Mouse (Mus musculus): ENCODE results near the gene Abhd12b.
A peak's percentile ranks its signal among the peaks of the same experiment; 100 is the strongest.
"Not testable (repeated sequence)": the region's sequence is repeated elsewhere in the genome, so short reads cannot be mapped to it uniquely, and the experiment has no call there.

Abhd12b gene

DNA sequence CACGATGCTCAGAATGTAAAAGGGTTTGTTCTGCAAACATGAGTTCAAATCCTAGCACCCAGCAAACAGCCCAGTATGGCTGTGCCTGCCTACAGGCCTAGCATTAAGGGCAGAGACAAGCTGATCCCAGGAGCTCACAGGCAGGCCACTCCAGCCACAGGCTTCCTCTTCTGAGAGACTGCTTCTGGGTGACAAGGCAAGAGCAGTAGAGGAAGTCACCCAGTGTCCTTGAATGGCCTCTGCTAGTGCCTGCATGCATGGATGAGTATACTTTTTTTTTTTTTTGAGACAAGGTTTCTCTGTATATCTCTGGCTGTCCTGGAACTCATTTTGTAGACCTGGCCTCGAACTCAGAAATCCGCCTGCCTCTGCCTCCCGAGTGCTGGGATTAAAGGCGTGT lies 13.4 kb upstream of the Abhd12b start:
- no peak for DNase-seq

DNA sequence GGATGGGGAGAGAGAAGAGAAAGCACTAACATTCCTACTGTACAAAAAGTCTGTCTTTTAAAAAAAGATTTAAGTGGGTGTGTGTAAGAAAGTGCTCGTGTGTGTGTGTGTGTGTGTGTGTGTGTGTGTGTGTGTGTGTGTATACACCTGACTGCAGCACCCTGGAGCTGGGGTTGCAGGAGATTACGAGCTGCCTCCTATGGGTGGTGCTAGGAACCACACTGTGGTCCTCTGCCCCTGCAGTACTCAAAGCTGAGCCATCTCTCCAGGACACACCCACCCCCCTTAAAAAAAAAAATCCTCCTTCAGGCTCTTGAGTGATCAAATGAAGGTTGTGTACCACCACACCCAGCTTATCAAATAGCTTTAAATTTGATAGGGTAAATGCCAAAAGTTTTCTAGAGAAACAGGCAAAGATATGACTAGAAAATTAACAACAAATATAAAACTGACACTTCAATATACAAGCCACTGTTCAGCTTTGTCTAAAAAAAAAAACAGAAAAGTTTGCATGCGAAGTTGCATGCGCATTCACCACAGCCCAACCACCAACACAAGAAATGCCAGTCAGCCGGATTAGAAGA lies 12.9 kb upstream of the Abhd12b start:
- no peak for DNase-seq

DNA sequence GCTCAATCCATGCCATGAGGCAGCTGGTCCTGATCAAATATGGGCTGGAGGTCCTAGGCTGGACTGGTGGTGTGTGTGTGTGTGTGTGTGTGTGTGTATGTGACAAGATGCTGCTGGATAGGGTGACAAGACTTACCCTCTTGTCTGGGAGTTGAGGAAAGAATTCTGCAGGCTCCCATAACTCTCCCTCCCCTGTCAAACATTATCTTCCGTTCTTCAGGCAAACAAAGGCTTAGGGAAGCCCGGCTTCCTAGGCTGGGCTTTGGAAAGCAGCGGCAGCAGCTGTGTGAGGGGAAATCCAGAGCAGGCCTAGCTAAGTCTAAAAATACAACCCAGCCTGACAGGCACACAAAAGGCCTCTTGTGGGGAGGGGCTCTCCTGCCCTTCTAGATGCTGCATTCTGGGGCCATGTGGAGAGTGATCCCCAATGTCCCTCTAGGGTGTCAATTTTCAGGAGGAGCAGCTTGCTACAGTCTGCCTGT lies 9.8 kb upstream of the Abhd12b start:
- not testable (repeated sequence) for DNase-seq

DNA sequence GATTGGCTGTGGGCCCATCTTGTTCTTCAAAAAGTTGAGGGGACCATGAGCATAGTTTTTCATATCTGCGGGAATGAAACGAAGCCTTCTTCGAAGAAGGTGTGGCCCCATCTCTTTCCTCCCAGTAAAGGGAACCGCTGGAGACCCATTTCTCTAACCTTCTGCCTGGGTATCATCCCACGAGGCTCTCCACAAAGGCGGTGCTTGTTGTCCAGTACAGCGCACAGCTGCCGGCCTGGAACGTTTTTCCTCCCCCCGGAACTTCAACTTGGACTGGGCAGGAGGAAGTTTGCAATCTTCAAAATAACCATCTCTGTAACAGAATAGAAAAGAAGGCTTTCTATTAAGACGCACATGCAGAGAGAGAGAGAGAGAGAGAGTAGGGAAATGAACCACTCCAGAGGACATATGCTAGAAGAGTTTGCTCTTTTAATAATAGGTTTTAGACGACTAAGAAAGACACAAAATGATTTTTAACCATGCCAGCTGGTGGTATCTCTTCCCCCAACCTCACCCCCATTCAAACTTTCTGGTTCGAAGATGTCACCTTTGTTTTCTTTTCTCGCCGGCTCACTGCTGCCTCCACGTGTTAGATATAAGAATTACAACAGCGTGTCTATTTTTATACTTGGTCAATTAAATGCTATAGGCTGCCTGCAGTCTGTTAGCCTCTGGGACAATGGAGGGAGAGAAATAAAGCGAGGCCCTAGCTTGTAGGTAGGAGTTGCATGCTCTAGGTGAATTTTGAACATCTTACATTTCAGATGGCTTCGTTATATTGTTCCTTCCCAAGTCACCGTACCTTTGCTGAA lies 9.1 kb upstream of the Abhd12b start:
- DNase-seq = peak; percentile 50 to 63

DNA sequence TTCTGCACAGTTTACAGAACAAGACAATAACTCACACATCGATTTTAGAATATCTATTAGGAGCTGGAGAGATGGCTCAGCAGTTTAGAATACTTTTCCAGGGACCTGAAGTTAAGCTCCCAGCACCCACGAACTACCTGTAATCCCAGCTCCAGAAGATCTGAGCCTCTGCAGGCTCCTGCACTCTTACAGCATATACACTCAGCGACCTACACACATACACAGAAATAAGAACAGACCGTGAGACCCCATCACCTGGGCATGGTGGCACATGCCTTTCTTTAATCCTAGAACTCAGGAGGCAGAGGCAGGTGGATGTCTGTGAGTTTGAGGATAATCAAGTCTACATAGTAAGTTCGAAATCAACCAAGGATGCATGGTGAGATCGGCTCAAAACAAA lies 8.4 kb upstream of the Abhd12b start:
- no peak for DNase-seq

DNA sequence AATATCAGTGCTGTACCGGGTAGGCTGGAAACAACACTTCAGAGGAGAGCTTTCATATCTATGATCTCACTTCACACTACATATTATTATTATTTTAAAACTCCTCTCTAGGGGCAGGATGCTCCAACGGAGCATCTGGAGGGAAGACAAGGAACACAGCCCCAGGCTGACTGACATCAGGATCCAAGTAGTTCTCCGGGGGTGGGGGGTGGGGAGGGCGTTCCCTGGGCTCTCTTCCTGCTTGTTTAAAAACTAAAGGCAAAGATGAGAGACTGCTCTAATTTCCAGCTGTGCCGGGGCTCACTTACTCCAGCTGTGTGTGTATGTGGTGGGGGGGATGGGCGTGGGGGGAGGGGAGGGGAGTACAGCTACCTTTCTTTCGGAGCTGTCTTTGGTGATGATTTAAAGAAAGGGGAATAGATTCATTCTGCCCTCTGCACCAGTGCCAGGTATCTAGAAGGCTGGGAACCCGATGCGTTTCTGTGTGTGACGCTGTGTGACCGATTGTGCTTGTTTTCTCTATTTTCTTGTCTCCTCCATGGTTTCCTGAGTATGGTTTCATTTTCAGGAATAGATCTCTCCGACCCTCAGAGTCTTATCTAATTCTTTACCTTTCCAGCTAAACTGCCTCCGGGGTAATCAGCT lies 5.8 kb upstream of the Abhd12b start:
- no peak for DNase-seq

DNA sequence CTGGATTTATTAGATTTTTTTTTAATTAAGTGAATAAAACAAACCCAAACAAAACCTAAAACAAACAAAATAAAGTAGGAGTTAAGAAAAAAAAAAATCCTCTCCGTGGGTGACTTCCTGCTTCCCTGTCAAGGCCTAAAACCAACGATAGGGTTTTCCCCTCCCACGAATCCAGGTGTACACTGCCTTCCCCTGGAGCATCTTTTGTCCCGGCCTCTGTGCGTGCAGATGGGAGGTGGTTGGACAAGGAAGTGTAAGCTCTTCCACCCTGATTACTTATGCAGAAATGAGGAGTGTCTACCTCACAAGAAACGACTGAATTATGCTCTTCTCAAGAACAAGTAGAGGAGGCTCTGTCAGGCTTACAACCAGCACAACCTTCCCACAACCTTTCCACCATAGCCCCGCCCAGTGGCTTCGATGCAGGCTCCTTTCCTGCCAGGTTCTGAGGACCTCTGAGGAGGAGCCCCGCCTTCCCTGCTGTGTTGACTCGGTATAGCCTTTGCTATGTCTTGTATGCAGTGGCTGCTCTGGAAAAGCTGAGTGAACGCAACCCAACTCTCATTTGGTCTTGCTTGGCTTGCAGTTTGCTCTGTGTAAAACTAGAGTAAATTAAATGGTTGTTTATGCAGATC lies 5.2 kb upstream of the Abhd12b start:
- peak; percentile 62 to 73 for DNase-seq

DNA sequence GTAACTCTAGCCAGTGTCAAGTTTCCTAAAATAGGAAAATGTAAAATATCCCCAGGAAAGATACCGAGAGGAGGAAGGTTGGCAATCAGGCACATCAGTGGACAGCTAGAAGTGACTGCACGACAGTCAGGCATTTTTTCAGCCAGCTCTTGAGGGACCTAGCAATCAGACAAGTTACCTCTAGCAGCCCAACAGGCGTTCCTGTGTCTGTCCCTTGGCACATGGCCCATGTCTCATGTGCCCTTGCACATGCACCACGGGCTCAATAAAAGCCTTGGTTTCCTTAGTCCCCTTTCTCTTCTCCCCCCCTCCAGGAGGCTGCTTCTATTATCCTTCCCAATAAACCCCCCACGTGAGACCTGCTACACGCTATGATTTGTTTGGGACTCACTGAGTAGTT lies 2.3 kb downstream of the Abhd12b start:
- DNase-seq = no peak

DNA sequence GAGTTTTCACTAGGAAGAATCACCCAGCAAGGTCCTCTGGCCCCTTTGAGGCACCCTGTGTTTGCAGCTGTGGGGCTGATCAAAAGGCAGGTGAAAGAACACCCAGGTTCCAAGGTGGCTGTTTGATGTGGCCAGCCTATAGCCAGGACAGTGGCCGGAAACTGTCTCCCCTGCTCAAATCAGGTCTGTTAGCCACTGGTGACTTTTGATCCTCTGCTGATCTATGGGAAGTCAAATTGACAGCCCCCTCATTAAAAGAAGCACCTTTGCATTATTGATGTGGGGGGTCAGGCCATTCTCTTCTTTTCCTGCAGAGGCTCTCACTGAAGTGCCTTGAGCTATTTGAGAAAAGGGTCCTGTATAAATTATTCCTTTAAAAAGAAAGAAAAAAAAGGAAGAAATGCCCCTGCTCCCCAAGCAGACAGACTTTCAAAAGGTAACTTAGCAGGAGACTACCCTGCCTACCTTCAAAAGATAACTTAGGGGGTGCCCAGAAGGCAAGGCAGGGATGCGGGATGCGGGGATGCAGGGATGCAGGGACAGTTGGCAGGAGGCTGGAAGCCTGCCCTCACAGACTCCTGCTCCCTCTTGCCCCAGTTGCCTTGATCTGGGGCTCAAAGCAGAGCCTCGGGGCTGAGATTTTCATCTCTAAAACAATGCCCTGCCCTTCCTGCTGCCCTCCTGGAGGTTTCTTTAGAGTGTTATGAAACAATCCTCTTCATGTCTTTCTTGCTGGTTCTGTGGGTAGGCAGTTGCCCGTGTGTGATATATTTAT lies 3.5 kb downstream of the Abhd12b start:
- DNase-seq = no peak

DNA sequence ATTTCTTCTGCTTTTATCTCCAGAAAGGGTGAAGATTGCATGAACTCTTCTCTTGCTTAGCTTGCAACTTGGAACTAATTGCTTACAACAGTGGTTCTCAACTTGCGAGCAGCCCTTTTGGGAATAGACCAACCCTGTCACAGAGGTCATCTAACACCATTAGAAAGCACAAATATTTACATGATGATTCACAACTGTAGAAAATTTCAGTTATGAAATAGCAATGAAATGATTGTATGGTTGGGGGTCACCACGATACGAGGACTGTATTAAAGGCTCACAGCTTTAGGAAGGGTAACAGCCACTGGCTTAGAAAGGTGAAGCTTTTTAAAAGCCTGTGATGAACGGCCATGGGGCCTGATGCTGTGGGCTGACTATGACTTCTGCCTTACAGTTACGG lies 7.1 kb downstream of the Abhd12b start:
- no peak for DNase-seq

DNA sequence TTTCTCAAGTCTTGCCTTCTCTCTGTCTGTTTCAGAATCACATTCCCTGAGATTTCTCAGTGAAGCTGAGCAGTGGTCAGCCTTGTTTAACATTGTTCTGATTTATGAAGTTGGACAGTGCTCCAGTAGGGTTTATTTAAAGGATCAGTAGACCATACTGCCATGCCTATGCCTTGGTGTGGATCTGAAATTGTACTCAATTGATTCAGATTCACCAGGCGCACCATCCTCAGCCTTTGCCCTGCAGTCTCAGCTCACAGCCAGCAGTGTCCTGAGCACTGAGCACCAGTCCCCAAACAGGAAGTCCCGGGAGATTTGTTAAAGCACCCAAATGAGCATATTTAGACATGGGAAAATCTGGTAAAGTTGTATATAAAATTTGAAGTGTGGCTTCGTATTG lies 10.8 kb downstream of the Abhd12b start:
- no peak for DNase-seq

DNA sequence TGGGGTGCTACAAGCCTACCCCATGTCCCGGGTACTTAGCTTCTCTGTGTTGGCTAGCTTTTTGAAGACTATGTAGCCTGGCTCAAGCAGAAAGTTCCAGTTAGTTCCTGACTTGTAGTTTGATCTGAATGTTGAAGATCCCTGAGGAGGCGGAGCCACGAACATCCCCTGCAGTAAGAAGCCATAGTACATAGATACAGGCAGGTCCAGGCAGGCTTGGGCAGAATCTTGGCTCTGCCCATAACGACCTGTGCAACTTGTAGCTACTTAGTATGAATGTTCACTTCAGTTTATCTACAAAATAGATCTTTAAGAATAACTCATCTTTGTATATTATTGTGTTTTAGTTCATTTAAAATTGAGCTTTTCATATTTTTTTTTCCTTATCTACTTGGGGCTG lies 14.0 kb downstream of the Abhd12b start:
- DNase-seq = no peak

DNA sequence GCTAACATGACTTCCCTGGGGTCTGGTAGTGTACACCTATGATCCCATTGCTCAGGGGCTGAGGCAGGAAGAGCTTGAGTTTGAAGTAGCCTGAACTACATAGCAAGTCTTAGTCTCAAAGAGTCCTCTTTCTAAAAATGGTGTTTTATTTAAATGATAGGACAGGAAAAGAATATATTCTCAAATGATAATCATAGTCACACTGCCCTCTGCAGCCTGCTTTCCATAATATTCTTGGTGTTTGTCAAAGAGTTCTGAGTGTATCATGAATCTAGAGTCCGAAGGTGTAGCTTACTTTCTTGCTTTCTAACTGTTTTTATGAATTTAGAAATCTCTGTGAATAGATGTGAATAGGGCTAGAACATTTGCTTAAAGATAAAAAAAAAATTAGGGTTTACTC lies 16.0 kb downstream of the Abhd12b start:
- DNase-seq = no peak

DNA sequence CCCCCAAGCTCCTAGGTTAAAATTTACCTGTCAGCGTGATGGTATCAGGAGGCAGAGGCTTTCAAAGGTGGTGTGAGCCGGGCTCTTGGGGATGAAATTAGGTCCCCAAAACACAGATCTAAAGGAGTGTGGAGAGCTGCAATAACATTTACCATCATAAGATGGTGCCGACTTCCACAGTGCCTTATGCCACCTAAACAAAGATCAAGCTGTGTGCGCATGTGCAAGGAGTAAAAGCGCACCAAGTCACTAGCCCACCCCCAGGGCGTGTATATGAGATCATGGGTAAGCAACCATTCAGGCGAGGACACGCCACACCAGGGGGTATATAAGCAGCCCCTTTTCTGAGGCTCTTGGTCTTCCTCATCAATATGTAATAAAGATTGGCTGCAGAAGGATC lies 29.6 kb downstream of the Abhd12b start:
- DNase-seq = not testable (repeated sequence)

DNA sequence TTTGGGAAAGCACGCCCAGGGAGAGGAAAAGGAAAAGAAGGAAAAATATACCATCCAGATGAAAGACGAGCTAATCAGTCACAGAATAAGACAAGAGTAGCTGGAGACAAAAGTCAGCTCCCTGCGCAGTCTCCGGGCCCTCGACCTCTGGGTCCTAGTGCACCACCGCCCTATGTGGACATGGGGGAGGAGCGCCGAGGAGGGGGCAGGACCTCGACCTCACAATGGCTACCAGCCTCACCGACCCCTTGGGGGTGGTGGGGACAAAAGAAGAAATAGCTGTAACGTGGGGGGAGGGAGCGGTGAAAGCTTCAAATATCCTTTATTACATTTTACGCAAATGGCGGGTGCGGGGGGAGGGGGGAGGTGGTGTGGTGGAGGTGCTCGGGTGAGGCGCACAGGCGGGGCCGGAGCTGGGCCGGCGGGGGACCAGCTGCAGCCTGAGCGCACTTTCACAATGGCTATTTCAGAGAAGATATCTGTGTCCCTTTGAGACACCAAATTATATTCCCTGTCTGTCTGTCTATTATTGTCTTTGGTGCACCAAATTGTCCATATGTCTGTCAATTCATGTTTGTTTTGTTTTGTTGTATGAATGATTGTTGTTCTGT lies 30.3 kb downstream of the Abhd12b start:
- DNase-seq = no peak

DNA sequence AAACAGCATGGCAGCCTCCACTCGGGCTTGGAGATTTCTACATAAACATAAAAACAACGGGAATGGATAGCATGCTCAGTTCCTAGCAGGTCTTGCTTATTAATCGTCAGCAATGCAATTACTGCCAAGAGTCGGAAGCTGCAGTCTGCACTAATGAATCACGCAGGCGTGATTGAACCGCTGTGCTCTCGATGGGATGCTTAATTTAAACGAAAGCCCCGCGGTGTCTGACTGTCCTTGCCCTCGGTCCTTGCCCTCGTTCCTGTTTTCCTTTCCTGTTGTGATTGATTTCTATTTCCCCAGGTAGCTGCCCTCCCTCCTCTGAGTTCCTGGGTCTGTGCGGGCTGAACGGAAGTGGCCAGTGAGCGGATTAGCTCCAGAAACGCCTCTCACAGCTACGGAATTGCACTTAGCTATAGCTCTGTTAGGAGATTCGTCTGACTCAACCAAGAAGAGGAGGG lies 38.4 kb downstream of the Abhd12b start:
- no peak for DNase-seq

DNA sequence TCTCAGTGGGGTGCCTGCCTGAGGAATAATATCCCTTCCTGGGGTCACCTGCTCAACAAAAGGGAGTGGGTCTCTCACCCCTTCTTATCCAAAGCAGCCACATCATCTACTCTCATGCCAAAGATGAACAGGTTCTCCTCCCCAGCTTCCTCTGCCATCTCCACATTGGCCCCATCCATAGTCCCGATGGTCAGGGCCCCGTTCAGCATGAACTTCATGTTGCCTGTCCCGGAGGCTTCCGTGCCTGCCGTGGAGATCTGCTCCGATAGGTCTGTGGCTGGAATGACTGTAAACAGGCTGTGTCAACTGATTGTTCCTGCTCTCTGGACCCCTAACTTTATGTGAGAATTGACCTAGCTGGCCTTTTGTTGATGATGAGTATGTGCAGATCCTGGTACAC lies 41.5 kb downstream of the Abhd12b start:
- no peak for DNase-seq

DNA sequence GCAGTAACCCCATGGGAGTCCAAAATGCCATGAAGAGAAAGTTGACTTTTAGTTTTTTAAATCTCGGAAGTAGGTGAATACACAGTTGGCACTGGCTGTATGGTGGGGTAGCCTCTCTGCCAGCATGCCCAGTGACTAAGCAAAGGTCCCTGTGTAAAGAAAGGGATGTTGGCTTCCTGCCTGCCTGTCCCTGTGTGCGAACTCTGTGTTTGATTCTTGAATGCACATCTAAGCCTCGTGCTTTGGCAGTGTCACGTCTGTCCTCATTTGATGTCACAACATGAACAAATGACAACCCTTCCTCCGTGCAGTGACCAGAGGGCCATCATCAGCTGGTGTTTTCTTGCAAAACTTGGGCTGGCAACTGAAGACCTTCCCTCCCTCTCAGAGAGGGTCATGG lies 42.4 kb downstream of the Abhd12b start:
- no peak for DNase-seq

DNA sequence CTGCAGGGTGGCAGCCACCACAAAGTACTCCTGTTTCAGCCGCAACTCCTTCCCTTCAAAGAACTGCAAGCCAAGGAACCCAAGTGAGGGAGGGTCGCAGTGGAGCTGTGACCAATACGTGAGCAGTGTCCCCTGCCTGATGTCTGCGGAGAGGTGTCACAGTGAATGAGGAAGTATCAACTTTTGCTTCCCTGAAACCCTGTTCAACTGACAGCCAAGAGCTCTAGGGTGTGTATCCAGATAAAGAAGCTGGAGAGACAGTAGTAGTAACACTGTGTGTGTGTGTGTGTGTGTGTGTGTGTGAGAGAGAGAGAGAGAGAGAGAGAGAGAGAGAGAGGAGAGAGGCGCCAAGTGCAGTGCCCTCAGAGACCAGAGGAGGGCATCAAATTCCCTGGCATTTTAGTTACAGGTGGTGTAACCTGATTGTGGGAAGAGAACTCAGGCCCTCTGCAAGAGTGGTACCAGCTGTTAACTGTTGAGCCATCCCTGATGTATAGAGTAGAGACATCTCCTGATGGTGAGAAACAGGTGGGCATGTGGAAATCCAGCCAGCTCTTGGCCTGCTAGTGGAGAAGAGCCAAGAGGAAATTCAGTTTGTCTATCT lies 48.1 kb downstream of the Abhd12b start:
- no peak for DNase-seq

DNA sequence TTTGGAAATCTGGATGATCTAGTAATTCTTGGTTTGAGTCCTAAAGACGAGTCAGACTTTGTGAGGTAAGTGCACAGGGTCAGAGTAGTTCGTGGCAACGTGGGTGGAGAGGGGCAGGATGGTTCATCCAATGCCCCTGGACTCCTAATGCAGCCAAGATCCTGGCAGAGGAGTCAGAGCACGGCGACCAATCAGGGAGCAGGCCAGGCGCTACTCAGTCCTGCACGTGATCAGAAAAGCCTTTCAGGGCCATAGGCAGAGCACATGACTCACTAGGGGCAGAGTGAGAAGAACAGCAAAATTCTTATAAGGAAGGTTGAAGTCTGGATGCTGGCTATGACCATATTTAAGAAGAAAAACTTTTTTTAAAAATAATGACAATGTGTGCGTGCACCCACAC lies 50.5 kb downstream of the Abhd12b start:
- no peak for DNase-seq

DNA sequence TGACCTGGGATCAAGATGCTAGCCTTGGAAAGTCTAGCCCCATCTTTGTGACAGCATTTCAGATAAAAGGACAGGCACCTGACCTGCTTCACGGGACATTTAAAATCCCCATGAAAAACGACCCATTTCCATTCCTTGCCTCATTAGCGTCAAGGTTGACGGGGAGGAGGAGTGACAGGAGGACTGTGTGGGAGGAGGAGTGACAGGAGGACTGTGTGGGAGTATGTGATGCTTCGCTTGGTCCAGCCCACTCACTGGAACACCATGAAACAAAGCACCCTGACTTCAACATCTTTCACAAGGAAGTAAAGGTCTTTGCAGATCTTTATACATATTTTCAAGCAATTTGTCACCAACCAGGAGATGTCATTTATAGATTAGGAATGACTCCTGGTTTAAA lies 54.3 kb downstream of the Abhd12b start:
- no peak for DNase-seq

DNA sequence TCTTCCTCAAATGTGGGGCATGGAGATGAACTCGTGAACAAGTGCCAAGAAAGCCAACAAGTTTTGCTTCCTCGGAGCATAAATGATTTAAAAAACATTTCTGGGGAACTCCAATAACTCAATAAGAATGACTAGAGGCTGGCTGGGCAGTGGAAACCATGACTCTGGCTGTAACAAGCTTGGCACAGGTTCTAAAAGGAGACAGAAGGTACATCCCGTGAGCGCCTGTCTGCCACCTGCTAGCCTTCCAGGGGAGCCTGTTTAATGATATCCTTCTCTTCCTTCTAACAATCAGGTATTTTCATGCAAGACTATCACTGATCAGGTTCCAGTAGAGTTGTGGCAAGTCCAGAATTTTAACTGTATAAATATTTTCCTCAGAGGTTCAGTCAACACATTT lies 58.6 kb downstream of the Abhd12b start:
- DNase-seq = no peak

Data from thymus, postnatal 36 days (tissue).